Mouse (Mus musculus) liver, embryonic 14.5 days (tissue): ENCODE results near the gene Zmiz1.

ENCODE experiments used
- CTCF ChIP-seq: IDR thresholded peaks from 2 replicates; pipeline ENCODE4 v1.5.1; 2016; ENCODE audit warnings: antibody characterized with exemption, low read depth, control low read depth
- EP300 ChIP-seq: IDR thresholded peaks from 2 replicates; pipeline ENCODE4 v1.6.1; 2016; ENCODE audit warnings: antibody characterized with exemption, low read depth

DNA sequence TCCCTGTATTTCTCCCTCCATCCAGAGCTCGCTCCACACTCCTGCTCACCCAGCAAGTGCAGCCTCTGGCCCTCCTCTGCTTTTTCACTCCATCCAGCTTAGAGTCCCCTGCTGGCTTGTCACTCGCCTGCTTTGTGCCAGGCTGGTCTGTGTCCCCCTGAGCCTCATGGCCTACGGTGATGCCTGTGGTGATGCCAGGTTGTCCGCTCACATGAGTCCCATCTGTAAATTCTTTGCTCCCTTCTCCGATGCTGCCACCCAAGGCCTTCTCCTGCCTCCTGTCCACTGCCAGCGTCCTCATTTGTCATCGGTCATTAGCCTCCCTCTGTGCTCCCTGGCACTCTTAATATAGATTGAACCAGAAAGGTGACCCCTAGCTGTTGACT, 205.3 kb downstream of the Zmiz1 start:
- no peak for TF ChIP-seq EP300
- TF ChIP-seq CTCF: no peak
